Mouse (Mus musculus): ENCODE results near the gene Vwa8. TPM values are rescaled to one million over a fixed set of nuclear protein-coding genes. Genes with fewer than 3 reads are reported as not detected.

Gene Vwa8
- total and polyA plus RNA-seq, 3 experiments: 4.5 to 35.4 (median 18.5) TPM

DNA sequence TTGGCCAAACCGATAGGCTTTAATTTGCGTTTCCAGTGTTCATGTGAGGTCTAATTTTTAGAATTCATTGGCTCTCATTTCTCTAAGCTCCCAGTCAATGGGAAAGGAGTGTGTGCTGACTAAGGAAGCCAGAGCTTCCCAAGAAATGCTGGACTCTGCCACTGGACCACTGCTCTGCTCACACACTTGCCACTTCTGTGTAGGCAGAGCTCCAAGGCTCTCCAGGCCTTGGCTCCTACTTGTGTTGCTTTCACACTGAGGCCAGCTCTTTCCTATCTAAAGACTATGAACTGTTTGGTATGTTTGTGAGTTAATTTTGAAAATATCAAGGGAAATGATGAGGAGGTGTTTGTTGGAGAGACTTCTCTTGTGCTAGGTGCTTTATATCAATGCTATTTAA lies 67.8 kb downstream of the Vwa8 start:
- no peaks in the 10 kb centered on the region for H3K27me3 ChIP-seq (ENCODE audit: insufficient read depth, low read length)
- DNase-seq (ENCODE audit: low spot score) (no peak), ATAC-seq (ENCODE audit: extremely low read depth, insufficient number of reproducible peaks, low FRiP score, poor library complexity, severe bottlenecking) (no peak)

DNA sequence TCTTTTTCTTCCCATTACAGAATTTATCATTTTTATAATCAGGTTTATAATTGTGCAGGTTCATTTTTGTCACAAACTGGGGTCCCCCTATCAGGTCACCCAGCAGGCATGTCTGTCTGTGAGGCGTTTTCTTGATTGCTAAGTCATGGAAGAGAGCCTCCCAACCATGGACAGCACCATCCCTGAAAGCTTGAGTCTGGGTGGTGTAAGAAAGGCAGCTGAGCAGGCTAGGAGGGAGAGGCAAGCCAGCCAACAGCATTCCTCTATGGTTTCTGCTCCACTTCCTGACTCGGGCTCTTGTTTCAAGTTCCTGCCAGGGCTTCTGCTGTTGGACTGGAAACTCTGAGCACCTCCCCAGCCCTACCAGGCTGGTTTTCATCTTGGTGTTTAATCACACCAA lies 72.4 kb downstream of the Vwa8 start:
- Histone ChIP-seq H3K4me3 (ENCODE audit: low read depth, low read length) (no peak overlapping the region), H3K4me1 (ENCODE audit: insufficient read depth, low read depth, low read length) (no peaks in the 10 kb centered on the region), H3K36me3 (replicated peaks) (peaks cover 19% of the 10 kb centered on the region), H3K9me3 (replicated peaks) (no peaks in the 10 kb centered on the region), H3K27me3 (ENCODE audit: insufficient read depth, low read length) (no peaks in the 10 kb centered on the region)
- ATAC-seq (ENCODE audit: extremely low read depth, insufficient number of reproducible peaks, low FRiP score, poor library complexity, severe bottlenecking) (no peak), DNase-seq (ENCODE audit: low spot score) (no peak)
- TF ChIP-seq GATA1 (IDR thresholded peaks at IDR 0.05; ENCODE audit: borderline replicate concordance, low read length) (no peak), CTCF (IDR thresholded peaks at IDR 0.05; ENCODE audit: low read depth, low read length) (no peak), POLR2AphosphoS5 (IDR thresholded peaks at IDR 0.05; ENCODE audit: insufficient replicate concordance, low read depth, low read length) (no peak), TAL1 (conservative IDR thresholded peaks at IDR 0.05; ENCODE audit: low read depth, low read length) (no peak), GATA2 (IDR thresholded peaks at IDR 0.05; ENCODE audit: borderline replicate concordance, low read depth, low read length) (no peak)

More for the DNA sequence above, 67.8 kb downstream of the Vwa8 start:
- TF ChIP-seq GATA2 (IDR thresholded peaks at IDR 0.05; ENCODE audit: borderline replicate concordance, low read depth, low read length) (no peak), TAL1 (conservative IDR thresholded peaks at IDR 0.05; ENCODE audit: low read depth, low read length) (no peak), POLR2AphosphoS5 (IDR thresholded peaks at IDR 0.05; ENCODE audit: insufficient replicate concordance, low read depth, low read length) (no peak), GATA1 (IDR thresholded peaks at IDR 0.05; ENCODE audit: borderline replicate concordance, low read length) (no peak), CTCF (IDR thresholded peaks at IDR 0.05; ENCODE audit: low read depth, low read length) (no peak)
- Histone ChIP-seq H3K9me3 (replicated peaks) (no peaks in the 10 kb centered on the region), H3K36me3 (replicated peaks) (peaks cover 25% of the 10 kb centered on the region), H3K4me3 (ENCODE audit: low read depth, low read length) (no peak overlapping the region), H3K4me1 (ENCODE audit: insufficient read depth, low read depth, low read length) (no peaks in the 10 kb centered on the region)

DNA sequence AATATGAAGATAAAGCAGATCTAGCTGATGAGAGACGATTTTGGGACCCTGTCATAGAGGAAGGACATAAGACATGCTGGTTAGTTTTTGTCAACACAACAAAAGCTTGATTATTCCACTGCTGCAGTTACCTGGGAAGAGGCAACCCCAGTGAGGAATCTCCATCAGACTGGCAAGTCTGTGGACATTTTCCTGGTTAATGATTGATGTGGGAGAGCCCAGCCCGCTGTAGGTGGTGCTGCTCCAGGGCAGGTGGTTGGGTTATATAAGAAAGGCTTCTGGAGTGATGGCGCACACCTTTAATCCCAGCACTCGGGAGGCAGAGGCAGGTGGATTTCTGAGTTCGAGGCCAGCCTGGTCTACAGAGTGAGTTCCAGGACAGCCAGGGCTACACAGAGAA lies 74.8 kb downstream of the Vwa8 start:
- Histone ChIP-seq H3K4me1 (ENCODE audit: insufficient read depth, low read depth, low read length) (no peaks in the 10 kb centered on the region), H3K27me3 (ENCODE audit: insufficient read depth, low read length) (no peaks in the 10 kb centered on the region), H3K9me3 (replicated peaks) (no peaks in the 10 kb centered on the region), H3K36me3 (replicated peaks) (peaks cover 18% of the 10 kb centered on the region), H3K4me3 (ENCODE audit: low read depth, low read length) (no peak overlapping the region)
- no peak for ATAC-seq (ENCODE audit: extremely low read depth, insufficient number of reproducible peaks, low FRiP score, poor library complexity, severe bottlenecking)
- TF ChIP-seq CTCF (IDR thresholded peaks at IDR 0.05; ENCODE audit: low read depth, low read length) (no peak), TAL1 (conservative IDR thresholded peaks at IDR 0.05; ENCODE audit: low read depth, low read length) (no peak), GATA1 (IDR thresholded peaks at IDR 0.05; ENCODE audit: borderline replicate concordance, low read length) (no peak), POLR2AphosphoS5 (IDR thresholded peaks at IDR 0.05; ENCODE audit: insufficient replicate concordance, low read depth, low read length) (no peak), GATA2 (IDR thresholded peaks at IDR 0.05; ENCODE audit: borderline replicate concordance, low read depth, low read length) (no peak)
- no peak for DNase-seq (ENCODE audit: low spot score)

DNA sequence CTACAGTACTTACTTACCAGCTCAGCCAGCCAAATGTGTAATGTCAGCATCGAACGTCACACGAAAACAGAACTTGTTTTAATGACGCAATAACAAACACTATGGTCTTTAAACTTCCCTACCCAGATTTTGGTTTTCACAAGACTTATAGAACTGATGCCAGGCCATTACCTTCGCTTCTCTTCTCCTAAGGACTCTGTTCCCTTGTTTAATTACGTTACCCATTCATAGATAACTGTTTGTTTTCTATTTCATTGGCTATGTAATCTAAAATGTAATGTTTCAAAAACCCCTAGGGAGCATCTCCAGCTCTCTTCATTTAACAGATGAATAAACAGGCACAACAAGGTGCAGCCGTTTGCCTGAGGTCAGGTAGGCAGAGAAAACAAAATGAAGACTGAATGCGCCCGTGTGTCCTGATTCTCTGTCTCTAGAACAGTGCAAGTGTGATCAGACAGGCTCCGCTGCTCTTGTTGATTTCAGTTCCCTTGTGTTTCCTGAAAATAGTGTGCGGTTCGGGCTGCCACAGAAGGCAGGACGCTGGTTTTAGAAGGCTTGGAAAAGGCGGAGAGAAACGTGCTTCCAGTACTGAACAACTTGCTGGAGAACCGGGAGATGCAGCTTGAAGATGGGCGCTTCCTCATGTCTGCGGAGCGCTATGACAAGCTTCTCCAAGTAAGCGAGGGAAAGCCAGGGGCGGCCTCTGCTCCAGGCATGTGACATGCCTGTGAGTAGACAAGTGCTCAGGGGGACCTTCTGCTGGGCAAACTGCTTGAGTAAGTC lies 76.1 kb downstream of the Vwa8 start:
- ATAC-seq (ENCODE audit: extremely low read depth, insufficient number of reproducible peaks, low FRiP score, poor library complexity, severe bottlenecking) (no peak), DNase-seq (ENCODE audit: low spot score) (no peak)
- TF ChIP-seq POLR2AphosphoS5 (IDR thresholded peaks at IDR 0.05; ENCODE audit: insufficient replicate concordance, low read depth, low read length) (no peak), GATA2 (IDR thresholded peaks at IDR 0.05; ENCODE audit: borderline replicate concordance, low read depth, low read length) (no peak)
- no peaks in the 10 kb centered on the region for H3K27me3 ChIP-seq (ENCODE audit: insufficient read depth, low read length)
- no peak overlapping the region for H3K4me3 ChIP-seq (ENCODE audit: low read depth, low read length)
- no peaks in the 10 kb centered on the region for H3K4me1 ChIP-seq (ENCODE audit: insufficient read depth, low read depth, low read length)
- no peaks in the 10 kb centered on the region for H3K9me3 ChIP-seq (replicated peaks)
- peaks cover 18% of the 10 kb centered on the region for H3K36me3 ChIP-seq (replicated peaks)

DNA sequence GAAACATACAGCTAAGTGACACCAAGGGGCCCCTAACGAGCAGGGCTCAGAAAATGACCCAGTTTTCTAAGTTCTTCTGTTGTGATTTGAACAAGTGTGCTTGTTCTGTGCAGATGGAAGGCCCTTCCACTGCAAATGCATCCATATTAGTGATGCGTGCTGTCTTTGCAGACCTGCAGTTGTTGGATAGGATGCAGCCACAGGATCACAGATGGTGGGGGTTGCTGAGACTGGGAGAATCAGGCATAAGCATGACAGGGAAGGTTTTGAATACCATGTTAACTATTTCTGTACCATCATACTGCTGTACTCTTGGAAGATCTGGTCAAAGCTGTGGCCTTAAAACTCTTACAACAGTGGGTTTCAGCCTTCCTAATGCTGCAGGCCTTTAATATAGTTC lies 83.2 kb downstream of the Vwa8 start:
- Histone ChIP-seq H3K4me1 (ENCODE audit: insufficient read depth, low read depth, low read length) (no peaks in the 10 kb centered on the region), H3K4me3 (ENCODE audit: low read depth, low read length) (no peak overlapping the region), H3K36me3 (replicated peaks) (peaks cover 37% of the 10 kb centered on the region), H3K9me3 (replicated peaks) (no peaks in the 10 kb centered on the region), H3K27me3 (ENCODE audit: insufficient read depth, low read length) (no peaks in the 10 kb centered on the region)
- no peak for TF ChIP-seq GATA2 (IDR thresholded peaks at IDR 0.05; ENCODE audit: borderline replicate concordance, low read depth, low read length)
- TF ChIP-seq CTCF (IDR thresholded peaks at IDR 0.05; ENCODE audit: low read depth, low read length): no peak
- TF ChIP-seq TAL1 (conservative IDR thresholded peaks at IDR 0.05; ENCODE audit: low read depth, low read length): no peak
- no peak for TF ChIP-seq POLR2AphosphoS5 (IDR thresholded peaks at IDR 0.05; ENCODE audit: insufficient replicate concordance, low read depth, low read length)
- no peak for TF ChIP-seq GATA1 (IDR thresholded peaks at IDR 0.05; ENCODE audit: borderline replicate concordance, low read length)
- DNase-seq (ENCODE audit: low spot score) (no peak), ATAC-seq (ENCODE audit: extremely low read depth, insufficient number of reproducible peaks, low FRiP score, poor library complexity, severe bottlenecking) (no peak)

DNA sequence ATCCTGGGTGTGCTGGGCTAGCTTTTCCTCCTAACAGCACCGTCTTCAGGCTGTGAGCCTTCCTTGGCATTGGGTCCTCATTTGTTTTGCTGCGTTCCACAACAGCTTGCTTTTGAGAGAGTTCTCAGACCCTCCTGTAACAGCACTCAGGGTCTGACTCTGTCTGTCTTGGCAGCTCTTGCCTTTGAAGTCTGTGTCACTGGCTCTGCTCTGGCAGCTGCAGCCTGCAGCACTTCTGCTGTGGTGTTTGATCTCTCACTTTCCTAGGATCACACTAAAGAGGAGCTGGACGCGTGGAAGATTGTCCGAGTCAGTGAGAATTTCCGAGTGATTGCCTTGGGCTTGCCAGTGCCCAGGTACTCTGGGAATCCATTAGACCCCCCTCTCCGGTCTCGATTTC lies 84.5 kb downstream of the Vwa8 start:
- no peak for TF ChIP-seq GATA1 (IDR thresholded peaks at IDR 0.05; ENCODE audit: borderline replicate concordance, low read length)
- TF ChIP-seq CTCF (IDR thresholded peaks at IDR 0.05; ENCODE audit: low read depth, low read length): no peak
- TF ChIP-seq POLR2AphosphoS5 (IDR thresholded peaks at IDR 0.05; ENCODE audit: insufficient replicate concordance, low read depth, low read length): no peak
- no peak for TF ChIP-seq GATA2 (IDR thresholded peaks at IDR 0.05; ENCODE audit: borderline replicate concordance, low read depth, low read length)
- TF ChIP-seq TAL1 (conservative IDR thresholded peaks at IDR 0.05; ENCODE audit: low read depth, low read length): no peak
- DNase-seq (ENCODE audit: low spot score) (no peak), ATAC-seq (ENCODE audit: extremely low read depth, insufficient number of reproducible peaks, low FRiP score, poor library complexity, severe bottlenecking) (no peak)
- H3K4me3 ChIP-seq (ENCODE audit: low read depth, low read length): no peak overlapping the region
- peaks cover 47% of the 10 kb centered on the region for H3K36me3 ChIP-seq (replicated peaks)
- no peaks in the 10 kb centered on the region for H3K9me3 ChIP-seq (replicated peaks)
- H3K27me3 ChIP-seq (ENCODE audit: insufficient read depth, low read length): no peaks in the 10 kb centered on the region
- H3K4me1 ChIP-seq (ENCODE audit: insufficient read depth, low read depth, low read length): no peaks in the 10 kb centered on the region
